In the genomic region with DNA sequence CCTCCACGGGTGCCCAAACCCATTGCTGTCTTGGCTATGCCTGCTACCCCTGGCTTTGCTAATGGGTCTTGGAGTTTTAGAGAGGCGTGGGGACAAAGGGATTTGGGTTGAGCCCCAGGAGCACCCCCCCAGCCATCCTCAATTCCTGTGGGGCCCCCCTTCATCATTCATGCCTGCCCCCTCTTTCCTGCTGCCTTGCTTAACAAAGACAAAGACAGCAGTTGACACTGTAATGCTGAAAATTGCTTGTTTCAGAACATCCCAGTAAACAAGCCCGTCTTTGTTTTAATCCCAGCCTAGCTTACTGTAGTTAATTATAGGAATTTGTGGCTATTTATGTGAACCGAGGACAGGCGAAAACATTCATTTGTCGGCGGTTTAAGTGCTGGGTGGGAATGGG, we compare ENCODE assay signal across 29 mouse cellular contexts. TPM values are rescaled to one million over a fixed set of nuclear protein-coding genes. Genes with fewer than 3 reads are reported as not detected.
A peak's percentile ranks its signal among the peaks of the same experiment; 100 is the strongest.
DNase-seq lines count a peak whose midpoint lies in the region; ATAC-seq and TF ChIP-seq lines count a peak whose summit lies in the region.
"Had no signal": no experiment of that assay in that cellular context is flagged by ENCODE, and none has a peak within 500 bp of the region (broad histone marks: within the 10 kb centered on the region; RNA-seq: fewer than 3 reads in every experiment).

No protein-coding gene starts in this region.

- no peak overlapping the region for H3K9ac ChIP-seq in embryonic facial prominence, embryonic 14.5 days (ENCODE audit: low read depth, low read length)
- no peak overlapping the region for H3K9ac ChIP-seq in hindbrain, embryonic 13.5 days
- no peak overlapping the region for H3K9ac ChIP-seq in hindbrain, embryonic 12.5 days
- H3K9ac ChIP-seq: embryonic facial prominence, embryonic 15.5 days; heart, embryonic 15.5 days; liver, embryonic 14.5 days; midbrain, embryonic 12.5 days; neural tube, embryonic 13.5 days had no signal

- no peak for TF ChIP-seq POLR2A in brain, embryonic 14.5 days (IDR thresholded peaks at IDR 0.05; ENCODE audit: borderline replicate concordance, extremely low read depth, insufficient read depth, insufficient read length, poor library complexity, severe bottlenecking)

- 43% methylated on average over 7 of the region's 7 CpGs for WGBS in embryonic facial prominence, embryonic 14.5 days
- WGBS in embryonic facial prominence, embryonic 10.5 days, result 39% methylated on average over 7 of the region's 7 CpGs
- WGBS in hindbrain, embryonic 13.5 days, result 61% methylated on average over 7 of the region's 7 CpGs
- WGBS in hindbrain, embryonic 12.5 days, result 67% methylated on average over 7 of the region's 7 CpGs

- H3K4me1 ChIP-seq in embryonic facial prominence, embryonic 14.5 days (ENCODE audit: control insufficient read depth, insufficient read depth, low read length), result peaks cover 3% of the 10 kb centered on the region; the same call in 1 of the 2 replicates
- peaks cover 12% of the 10 kb centered on the region for H3K4me1 ChIP-seq in embryonic facial prominence, embryonic 10.5 days
- peaks cover 11% of the 10 kb centered on the region; the same call in 1 of the 2 replicates for H3K4me1 ChIP-seq in hindbrain, embryonic 13.5 days (replicated peaks)
- peaks cover 10% of the 10 kb centered on the region for H3K4me1 ChIP-seq in hindbrain, embryonic 12.5 days
- H3K4me1 ChIP-seq: heart, embryonic 10.5 days; heart, embryonic 15.5 days had no signal

- peak; percentile 9 for DNase-seq in embryonic facial prominence, embryonic 14.5 days (ENCODE audit: low spot score)
- DNase-seq in embryonic facial prominence, embryonic 10.5 days (ENCODE audit: low spot score), result no peak
- DNase-seq in brain, embryonic 14.5 days (ENCODE audit: low read depth), result peak; percentile 66
- DNase-seq in retina, postnatal 1 day, result peak; percentile 95
- DNase-seq in thymus, postnatal 25 days, result no peak
- DNase-seq: adrenal gland, postnatal 14 days; cerebellum, adult 18-20 months; cerebellum, postnatal 10 days; gastrocnemius, postnatal 25 days; heart, adult 11 months; kidney, adult 8-10 months; kidney, postnatal 4 days; layer of hippocampus, postnatal 36 days; liver; lung, adult 2 months; lung, postnatal 14 days; right cerebral cortex, postnatal 14 days had no signal

- no peak overlapping the region for H3K4me3 ChIP-seq in embryonic facial prominence, embryonic 14.5 days (ENCODE audit: low read depth, low read length)
- no peak overlapping the region for H3K4me3 ChIP-seq in embryonic facial prominence, embryonic 10.5 days
- H3K4me3 ChIP-seq in hindbrain, embryonic 13.5 days, result no peak overlapping the region
- no peak overlapping the region for H3K4me3 ChIP-seq in hindbrain, embryonic 12.5 days
- H3K4me3 ChIP-seq: embryonic facial prominence, embryonic 15.5 days; heart, embryonic 10.5 days; heart, embryonic 15.5 days; midbrain, embryonic 12.5 days; neural tube, embryonic 13.5 days had no signal

- no peak overlapping the region for H3K27ac ChIP-seq in embryonic facial prominence, embryonic 14.5 days (replicated peaks; ENCODE audit: low read depth, low read length)
- H3K27ac ChIP-seq in embryonic facial prominence, embryonic 10.5 days (replicated peaks), result no peak overlapping the region
- H3K27ac ChIP-seq in hindbrain, embryonic 13.5 days, result no peak overlapping the region
- no peak overlapping the region for H3K27ac ChIP-seq in hindbrain, embryonic 12.5 days
- H3K27ac ChIP-seq: embryonic facial prominence, embryonic 15.5 days; heart, embryonic 10.5 days; heart, embryonic 15.5 days; kidney, postnatal 0 days; liver, embryonic 14.5 days; midbrain, embryonic 12.5 days; neural tube, embryonic 13.5 days had no signal

- no peak overlapping the region for H3K4me2 ChIP-seq in embryonic facial prominence, embryonic 14.5 days (ENCODE audit: low read depth, low read length)
- no peak overlapping the region for H3K4me2 ChIP-seq in hindbrain, embryonic 13.5 days
- no peak overlapping the region for H3K4me2 ChIP-seq in hindbrain, embryonic 12.5 days (replicated peaks)
- H3K4me2 ChIP-seq: embryonic facial prominence, embryonic 15.5 days; heart, embryonic 15.5 days; midbrain, embryonic 12.5 days; neural tube, embryonic 13.5 days had no signal

- peaks cover 4% of the 10 kb centered on the region; the same call in 1 of the 2 replicates for H3K27me3 ChIP-seq in embryonic facial prominence, embryonic 14.5 days (replicated peaks; ENCODE audit: control insufficient read depth, insufficient read depth, low read length)
- peaks cover 26% of the 10 kb centered on the region for H3K27me3 ChIP-seq in embryonic facial prominence, embryonic 10.5 days (replicated peaks; ENCODE audit: low read depth, poor library complexity, severe bottlenecking)
- peaks cover 9% of the 10 kb centered on the region; the same call in 1 of the 2 replicates for H3K27me3 ChIP-seq in hindbrain, embryonic 13.5 days
- no peaks in the 10 kb centered on the region for H3K27me3 ChIP-seq in hindbrain, embryonic 12.5 days
- H3K27me3 ChIP-seq: CH12.LX; heart, embryonic 15.5 days; neural tube, embryonic 13.5 days had no signal

- no peaks in the 10 kb centered on the region for H3K9me3 ChIP-seq in embryonic facial prominence, embryonic 14.5 days (ENCODE audit: control insufficient read depth, low read length)
- no peaks in the 10 kb centered on the region for H3K9me3 ChIP-seq in embryonic facial prominence, embryonic 10.5 days
- no peaks in the 10 kb centered on the region for H3K9me3 ChIP-seq in hindbrain, embryonic 13.5 days
- no peaks in the 10 kb centered on the region for H3K9me3 ChIP-seq in hindbrain, embryonic 12.5 days (replicated peaks)
- H3K9me3 ChIP-seq: embryonic facial prominence, embryonic 15.5 days; heart, embryonic 10.5 days; heart, embryonic 15.5 days; midbrain, embryonic 12.5 days; neural tube, embryonic 13.5 days had no signal

- ATAC-seq in embryonic facial prominence, embryonic 14.5 days (ENCODE audit: low read depth), result no peak
- ATAC-seq in hindbrain, embryonic 13.5 days (ENCODE audit: low FRiP score), result 0 out of 2 replicates have a peak, but pooled peaks have one; percentile 24
- ATAC-seq in hindbrain, embryonic 12.5 days (ENCODE audit: low FRiP score), result no peak
- ATAC-seq: intestine, embryonic 16.5 days had no signal

- no peaks in the 10 kb centered on the region for H3K36me3 ChIP-seq in embryonic facial prominence, embryonic 14.5 days (ENCODE audit: control insufficient read depth, insufficient read depth, low read length)
- H3K36me3 ChIP-seq in embryonic facial prominence, embryonic 10.5 days (replicated peaks), result no peaks in the 10 kb centered on the region
- no peaks in the 10 kb centered on the region for H3K36me3 ChIP-seq in hindbrain, embryonic 13.5 days
- H3K36me3 ChIP-seq in hindbrain, embryonic 12.5 days, result no peaks in the 10 kb centered on the region
- H3K36me3 ChIP-seq: embryonic facial prominence, embryonic 15.5 days; heart, embryonic 10.5 days; heart, embryonic 15.5 days; midbrain, embryonic 12.5 days; neural tube, embryonic 13.5 days had no signal

- TF ChIP-seq CTCF in brain, embryonic 14.5 days (IDR thresholded peaks at IDR 0.05; ENCODE audit: borderline replicate concordance, extremely low read depth, insufficient read depth, insufficient read length), result no peak

RNA-seq across cellular contexts. Expression of gene Irx5, which starts 50.7 kb away (rescaled TPM):
- 11.4 and 14.2 TPM in 2 replicates for polyA plus RNA-seq in embryonic facial prominence, embryonic 14.5 days (2014; fragmentation: Nextera tagmentation; extraction: Ambion mirVana)
- polyA plus RNA-seq in embryonic facial prominence, embryonic 10.5 days (2016; fragmentation: Nextera tagmentation; extraction: Ambion mirVana), result 9.5 and 10.2 TPM in 2 replicates
- polyA plus RNA-seq in hindbrain, embryonic 13.5 days (2015; fragmentation: Nextera tagmentation; extraction: Ambion mirVana), result 15.4 and 18.4 TPM in 2 replicates
- 41.5 and 43.3 TPM in 2 replicates for polyA plus RNA-seq in hindbrain, embryonic 12.5 days (2016; fragmentation: Nextera tagmentation; extraction: Ambion mirVana)
- 15.7 and 26.1 TPM in 2 replicates for polyA plus RNA-seq in brain, embryonic 14.5 days (2012; rRNA removed)
- polyA plus RNA-seq: intestine, embryonic 16.5 days; thymus, postnatal 0 days had no signal

Comparison
In these comparisons a context has a peak if more than half of its experiments do, and no peak if none do; other contexts are left out.
1. DNase-seq: peak in embryonic facial prominence, embryonic 14.5 days (single experiment), brain, embryonic 14.5 days (single experiment) and retina, postnatal 1 day (single experiment); none in embryonic facial prominence, embryonic 10.5 days (single experiment) and thymus, postnatal 25 days (single experiment).